Mouse (Mus musculus) liver, adult (tissue): Measurements from ENCODE around the gene Nfix.

Source experiments
- GATA4 ChIP-seq: IDR thresholded peaks from 2 replicates; pipeline ENCODE4 v1.6.1; 2014; ENCODE audit warnings: mild to moderate bottlenecking, low read length; ENCODE audit not compliant: insufficient replicate concordance

Nfix gene

DNA sequence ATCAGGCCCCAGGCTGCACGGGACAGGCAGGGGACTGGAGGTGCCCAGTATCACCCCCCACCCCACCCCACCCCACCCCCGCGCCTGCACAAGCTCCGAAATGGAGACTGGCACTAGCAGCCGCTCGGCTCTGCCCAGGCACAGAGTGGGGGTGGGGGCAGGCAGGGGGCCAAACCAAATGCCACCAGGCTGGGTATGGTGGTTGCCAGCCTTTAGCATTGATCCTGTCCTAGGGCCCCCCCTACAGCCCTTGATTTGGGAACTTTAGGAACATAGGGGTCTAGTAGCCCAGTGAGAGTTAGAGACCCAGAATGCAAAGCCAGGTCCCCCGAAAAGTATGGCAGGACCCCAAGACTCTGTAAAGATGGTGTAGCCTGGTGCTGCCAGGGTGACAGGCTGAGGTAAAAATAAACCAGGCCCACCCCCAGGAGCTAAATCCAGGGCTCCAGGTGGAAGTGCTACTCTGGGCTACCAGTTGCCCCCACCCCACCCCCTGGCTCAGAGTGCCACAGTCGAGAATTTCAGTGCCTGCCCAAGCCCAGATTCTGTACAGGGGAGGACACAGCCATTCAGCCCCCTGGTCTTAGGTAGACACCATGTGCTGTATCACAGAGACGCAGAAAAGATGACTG is 10.2 kb downstream of the Nfix start:
- TF ChIP-seq GATA4, result no peak

DNA sequence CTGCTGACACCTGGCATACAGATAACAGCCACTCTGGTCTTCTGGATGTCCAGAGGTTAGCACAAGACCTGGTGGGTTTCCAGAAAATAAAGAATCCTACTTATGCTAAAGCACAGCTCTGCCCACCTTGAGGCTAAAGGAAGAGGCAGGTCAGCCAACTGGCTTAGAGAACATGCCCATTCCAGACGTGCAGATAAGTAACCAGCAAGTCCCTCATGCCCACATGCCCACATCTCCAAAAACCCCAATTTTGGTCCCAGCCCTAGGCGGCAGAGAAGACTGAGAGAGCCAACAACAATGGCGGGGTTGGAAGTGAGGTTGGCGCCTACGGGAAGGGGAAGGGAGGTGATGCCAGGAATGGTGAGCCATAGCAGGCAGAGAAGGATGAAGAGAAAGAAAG is 10.8 kb downstream of the Nfix start:
- TF ChIP-seq GATA4, result no peak

DNA sequence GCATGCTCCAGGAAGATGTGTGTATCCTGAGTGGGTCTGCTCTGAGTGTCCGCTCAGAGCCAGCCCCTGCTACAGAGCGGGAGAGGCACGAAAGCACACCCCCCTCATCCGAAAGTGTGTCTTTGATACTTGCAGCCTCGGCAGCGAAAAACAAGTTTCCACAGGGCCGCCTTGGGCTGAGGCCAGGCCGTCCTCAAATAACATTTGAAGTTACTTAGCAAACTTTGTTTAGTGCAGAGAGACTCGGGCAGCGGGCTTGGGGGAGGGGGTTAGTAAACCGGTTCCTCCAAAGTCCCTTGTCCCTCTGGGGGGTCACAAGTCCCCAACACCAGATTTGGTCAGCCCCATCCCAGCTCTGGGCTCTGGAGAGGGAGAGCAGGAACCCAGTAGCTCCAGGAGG is 11.2 kb downstream of the Nfix start:
- no peak for TF ChIP-seq GATA4

DNA sequence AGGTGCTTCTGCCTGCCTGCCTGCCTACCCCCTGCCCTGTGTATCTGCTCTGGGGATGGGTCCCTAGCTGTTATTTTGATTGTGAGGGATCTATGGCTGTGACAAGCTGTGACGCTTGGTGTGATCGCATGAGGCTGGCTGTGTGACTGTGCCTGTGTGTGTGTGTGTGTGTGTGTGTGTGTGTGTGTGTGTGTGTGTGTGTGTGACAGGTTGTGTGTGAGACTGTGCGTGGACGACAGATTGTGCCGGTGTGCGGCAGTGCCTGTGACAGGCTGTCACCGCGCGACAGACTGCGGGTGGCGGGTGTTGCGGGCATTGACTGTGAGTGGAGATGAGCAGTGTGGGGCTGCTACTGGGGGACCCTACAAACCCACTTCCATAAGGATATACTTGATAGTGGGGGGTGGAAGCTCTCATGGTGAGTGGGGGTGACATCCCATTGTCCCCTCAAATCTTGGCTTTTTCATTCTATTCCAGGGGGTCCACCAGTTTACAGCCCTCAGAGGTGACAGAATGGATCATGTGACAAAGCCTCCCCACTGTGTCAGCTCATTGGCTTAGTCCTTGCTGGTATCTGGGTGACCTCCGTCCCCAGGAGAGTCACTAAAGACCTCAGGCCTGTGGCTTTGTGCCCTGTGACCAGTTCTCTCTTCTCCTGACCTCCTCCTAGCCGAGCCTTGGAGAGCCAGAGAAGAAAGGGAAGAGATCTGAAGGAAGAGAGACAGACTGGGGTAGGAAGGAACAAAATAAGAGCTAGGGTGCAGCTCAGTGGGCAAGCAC is 12.4 kb downstream of the Nfix start:
- TF ChIP-seq GATA4, result no peak

DNA sequence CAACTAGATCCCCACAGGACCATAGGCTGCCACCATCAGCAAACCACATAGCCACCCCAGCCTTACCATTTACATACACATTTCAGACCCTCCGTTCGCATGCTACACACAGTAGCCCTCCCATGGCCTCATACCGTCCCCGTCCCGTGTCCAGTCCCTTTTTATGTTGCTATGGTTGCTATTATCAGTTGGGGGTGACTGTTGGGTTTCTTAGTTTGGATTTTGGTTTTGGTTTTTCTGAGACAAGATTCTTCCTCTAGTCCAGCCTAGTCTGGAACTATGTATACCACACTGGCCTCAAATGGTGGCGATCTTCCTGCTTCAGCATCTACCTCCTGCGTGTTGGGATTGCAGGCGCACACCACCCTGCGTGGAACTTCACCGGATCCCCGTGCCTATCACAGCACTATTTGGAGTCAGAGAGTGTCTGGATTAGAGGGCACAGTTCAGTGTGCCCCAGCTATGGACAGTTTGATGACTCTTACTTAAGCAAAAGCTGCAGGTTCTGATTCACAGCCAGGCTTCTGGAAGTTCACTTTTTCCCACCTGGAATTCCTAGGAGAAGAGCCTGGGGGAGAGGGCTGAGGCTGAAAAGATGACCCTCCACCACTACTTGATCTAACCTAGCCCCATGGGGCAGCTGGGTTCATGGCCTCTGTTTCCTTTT is 13.2 kb downstream of the Nfix start:
- TF ChIP-seq GATA4, result no peak

DNA sequence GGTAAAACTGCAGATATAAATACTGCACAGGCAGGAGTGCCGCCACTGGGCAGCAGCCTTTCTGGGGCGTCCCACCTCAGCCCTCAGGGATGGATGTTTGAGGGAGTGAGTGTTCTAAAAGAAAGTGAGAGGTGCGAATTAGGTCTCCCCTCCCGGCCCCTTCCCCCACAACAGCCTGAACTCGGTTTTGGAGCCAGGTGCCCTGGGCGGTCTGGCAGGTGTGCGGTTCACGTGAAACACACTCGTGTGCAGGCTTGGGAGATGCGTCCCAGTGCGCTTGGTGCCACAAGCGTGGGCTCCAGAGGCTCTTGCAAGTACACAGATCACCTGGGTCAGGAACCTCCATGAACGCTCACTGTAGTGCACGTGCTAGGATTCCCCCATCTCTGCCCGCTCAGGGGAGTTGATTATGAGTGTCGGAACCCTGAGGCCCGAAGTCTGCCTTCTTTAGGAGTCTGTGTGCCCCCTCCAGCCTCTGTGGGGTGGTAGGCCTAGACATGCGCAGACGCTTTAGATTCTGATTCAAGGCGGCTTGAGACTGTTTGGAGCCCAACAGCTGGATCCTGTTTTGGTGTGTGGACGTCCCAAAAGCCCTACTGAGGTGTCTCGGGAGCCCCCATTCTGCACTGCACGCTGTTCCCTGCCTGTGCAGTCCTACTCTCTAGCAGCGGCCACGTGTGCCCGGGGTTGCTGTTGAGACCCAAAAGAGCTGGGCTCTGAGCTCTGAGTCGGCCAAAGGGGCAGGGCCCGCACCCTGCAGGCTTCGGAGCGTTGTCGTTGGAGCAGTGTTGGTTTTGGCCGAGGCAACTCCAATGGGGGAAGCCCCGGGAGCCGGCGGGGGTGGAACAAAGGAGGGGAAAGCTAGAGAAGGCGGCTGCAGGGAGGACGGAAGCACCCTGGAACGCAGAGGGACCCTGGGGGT is 14.1 kb downstream of the Nfix start:
- no peak for TF ChIP-seq GATA4

DNA sequence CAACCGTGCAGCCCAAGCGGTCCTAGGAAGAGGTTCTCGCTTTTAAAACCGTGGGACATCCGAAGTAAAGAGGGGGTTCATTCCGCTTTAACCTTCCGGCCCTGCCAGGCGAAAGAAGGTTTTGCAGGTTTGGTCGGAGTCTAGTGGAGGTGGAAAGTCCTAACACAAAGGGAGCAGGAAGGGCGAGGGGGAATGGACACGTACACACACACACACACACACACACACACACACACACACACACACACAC is 14.7 kb downstream of the Nfix start:
- no peak for TF ChIP-seq GATA4

DNA sequence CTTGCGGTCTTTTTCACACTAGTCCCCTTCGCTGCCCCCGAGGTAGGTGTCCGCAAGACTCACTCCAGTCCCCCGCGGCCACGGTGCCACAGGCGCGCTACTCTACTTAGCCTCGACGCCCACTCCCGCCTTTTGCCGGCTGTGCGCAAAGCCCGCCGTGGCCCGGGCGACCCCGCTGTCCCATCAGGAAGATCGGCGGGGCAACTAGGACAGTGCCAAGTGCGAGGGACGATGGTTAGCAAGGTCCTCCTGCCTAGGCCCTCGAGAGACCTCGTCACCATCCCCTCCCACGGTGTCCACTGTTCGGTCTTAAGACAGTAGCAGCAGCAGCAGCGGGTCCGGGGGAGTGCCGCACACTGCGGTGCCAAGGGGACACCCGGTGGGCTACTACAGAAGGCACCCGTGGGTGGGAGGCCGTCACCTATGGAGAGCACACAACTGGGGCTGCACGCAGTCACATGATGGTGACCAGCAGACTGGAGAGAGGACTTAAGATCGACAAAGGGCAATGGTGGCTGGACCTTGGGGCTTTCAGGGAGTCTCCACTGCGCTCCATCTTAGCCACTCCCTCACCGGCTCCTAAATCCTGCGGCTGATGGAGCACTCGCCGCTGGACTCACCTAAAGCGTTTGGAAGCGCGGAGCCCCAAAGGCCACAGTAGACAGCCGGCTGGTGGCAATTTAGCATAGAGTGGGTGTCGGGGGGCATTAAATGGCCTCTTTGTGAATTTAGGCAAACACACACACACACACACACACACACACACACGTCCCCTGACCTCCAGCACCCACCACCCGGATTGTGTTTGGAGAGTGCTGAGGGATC is 15.3 kb downstream of the Nfix start:
- no peak for TF ChIP-seq GATA4

DNA sequence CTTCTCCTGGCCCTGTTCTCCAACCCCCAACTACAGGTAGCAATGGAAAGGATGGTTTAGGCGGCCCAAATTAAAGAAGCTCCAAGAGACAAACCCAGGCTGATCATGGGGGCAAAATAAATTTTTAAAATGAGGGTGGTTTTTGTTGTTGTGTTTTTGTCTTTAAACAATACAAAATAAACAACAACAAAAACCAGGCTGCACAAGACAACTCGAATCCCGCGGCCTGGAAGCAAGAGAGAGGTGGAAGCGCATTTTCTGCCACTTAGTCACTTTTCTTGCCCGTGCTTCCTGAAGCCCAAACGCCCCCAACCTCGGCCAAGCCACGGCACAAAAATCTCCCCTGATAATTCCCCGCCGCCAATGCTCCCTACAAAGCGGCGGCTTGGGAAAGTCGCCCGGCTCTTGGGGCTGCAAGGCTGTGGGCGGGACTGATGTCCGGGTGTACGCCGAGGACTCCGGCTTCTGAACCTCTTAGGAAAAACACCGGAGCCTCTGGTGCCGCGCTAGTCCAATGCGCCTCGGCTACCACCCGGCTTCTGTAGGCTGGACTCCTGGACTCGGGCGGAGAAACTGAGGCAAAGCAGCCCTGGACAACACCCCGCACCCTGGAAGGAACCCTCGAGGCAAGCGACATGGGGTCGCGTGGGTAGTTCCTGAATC is 16.1 kb downstream of the Nfix start:
- no peak for TF ChIP-seq GATA4

DNA sequence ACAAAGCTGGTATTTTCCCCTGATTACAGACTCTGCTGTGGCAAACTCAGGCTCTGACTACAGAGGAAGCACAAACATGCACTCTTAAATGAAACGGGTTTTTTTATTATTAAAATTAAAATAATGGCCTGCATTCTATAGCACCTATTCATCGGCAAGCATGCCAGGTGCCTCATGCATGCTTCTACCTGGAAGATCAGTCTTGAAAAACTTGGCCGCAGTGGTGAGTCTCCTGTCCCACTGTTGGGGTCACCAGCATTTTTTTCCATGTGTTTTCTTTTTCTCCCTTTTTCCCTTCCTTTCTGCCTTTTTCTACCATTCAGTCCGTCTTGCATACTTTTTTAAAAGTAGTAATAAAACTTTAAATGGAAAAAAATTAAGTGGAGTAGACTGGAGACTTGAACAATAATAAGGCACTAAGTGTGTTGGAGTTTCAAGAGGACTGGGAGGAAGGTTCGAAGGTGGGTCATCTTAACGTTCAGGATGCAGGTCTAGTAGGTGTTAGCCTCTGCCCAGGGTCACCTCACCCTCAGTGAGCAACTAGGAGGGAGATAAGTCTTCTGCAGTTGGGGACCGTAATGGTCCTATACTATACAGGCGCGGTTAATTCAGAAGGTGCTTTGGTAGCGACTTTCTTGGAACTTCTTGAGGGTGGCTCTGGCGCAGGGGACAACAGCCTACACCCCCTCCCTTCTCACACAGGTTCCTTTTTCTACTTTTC is 16.8 kb downstream of the Nfix start:
- TF ChIP-seq GATA4, result no peak

DNA sequence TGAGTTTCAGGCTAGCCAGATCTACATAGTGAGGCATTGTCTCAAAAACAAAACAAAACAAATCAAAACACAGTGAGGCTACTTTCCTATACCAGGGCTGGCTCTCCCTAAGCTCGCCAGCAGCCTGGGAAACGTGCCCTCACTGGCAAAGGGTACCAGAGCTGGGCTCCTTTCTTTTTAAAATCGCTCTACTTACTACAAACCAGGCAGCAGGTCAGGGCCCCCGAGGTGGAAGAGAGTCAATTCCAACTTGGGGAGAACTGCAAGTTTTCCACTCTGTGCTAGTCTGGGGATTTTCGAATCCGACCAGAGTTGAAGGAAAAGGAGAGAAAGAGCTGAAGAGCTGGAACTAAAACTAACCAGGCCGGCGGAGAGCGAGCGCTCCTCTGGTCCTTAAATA is 17.5 kb downstream of the Nfix start:
- TF ChIP-seq GATA4, result no peak

DNA sequence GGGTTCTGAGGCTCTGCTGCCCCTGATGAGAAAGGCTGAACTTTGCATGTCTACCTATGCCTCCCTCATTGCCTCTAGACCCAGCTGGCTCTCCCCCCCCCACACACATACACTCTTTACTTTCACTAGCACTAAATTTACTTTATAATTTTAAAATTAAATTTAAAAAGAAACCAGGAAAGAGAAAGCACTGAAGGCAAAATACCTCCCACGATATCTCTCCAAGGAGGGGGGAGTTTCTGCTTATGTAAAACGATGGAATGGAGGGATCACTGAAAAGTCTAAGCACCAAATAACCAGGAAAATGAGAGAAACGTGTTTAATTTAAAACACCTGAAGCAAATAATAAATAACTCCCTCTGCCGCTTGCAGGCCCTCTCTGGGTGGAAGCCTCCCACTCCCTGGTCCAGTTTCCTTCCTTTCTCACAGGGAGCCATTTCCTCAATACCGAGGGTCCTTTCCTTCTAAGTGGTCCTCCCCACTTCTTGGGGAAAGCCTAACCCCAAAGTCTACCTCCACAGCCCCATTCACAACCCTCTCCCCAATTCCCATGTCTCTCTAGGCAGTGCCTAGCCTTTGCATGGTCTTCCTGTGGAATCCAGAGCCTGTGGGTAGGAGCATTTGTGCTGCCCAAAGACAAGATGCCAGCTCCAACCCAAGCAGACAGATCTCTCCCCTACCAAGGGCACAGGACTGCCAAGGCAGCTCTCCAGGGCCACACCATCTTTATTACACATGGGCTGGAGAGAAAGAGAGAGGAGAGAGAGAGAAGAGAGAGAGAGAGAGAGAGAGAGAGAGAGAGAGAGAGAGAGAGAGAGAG is 18.2 kb downstream of the Nfix start:
- no peak for TF ChIP-seq GATA4
